In the genomic region with DNA sequence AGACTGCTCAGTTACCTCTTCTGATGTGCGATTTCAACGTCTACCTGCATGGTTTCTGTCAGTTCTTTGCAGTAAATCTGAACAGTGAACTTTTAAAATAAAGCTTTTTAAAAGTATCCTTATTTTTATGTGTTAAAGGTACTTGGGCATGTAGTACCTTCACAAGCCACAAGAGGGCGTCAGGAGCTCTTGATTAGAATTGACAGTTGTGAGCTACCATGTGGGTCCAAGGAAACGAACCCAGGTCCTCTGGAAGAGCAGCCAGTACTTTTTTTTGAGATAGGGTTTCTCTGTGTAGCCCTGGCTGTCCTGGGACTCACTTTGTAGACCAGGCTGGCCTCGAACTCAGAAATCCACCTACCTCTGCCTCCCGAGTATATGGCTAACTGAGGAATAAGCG, we compare ENCODE assay signal across 8 mouse cellular contexts.
DNase-seq lines count a peak whose midpoint lies in the region; ATAC-seq lines count a peak whose summit lies in the region.

No protein-coding gene starts in this region.

- no peak overlapping the region for H3K27ac ChIP-seq in neural tube, embryonic 15.5 days (replicated peaks)

- no peaks in the 10 kb centered on the region for H3K9me3 ChIP-seq in neural tube, embryonic 15.5 days (replicated peaks)

- no peak for ATAC-seq in neural tube, embryonic 15.5 days (ENCODE audit: low FRiP score)

- 44% methylated on average over 7 of the region's 7 CpGs for WGBS in neural tube, embryonic 15.5 days

- H3K36me3 ChIP-seq in neural tube, embryonic 15.5 days: peaks cover 60% of the 10 kb centered on the region

- H3K4me3 ChIP-seq in neural tube, embryonic 15.5 days (replicated peaks): no peak overlapping the region

- no peak overlapping the region for H3K9ac ChIP-seq in neural tube, embryonic 15.5 days (replicated peaks)

- H3K27me3 ChIP-seq in neural tube, embryonic 15.5 days (replicated peaks): no peaks in the 10 kb centered on the region

- no peaks in the 10 kb centered on the region for H3K4me1 ChIP-seq in neural tube, embryonic 15.5 days

- no peak overlapping the region for H3K4me2 ChIP-seq in neural tube, embryonic 15.5 days

- peak; percentile 26 for DNase-seq in gastrocnemius, adult 18-20 months (ENCODE audit: low spot score)
- no peak for DNase-seq in gastrocnemius, postnatal 14 days
- peak; percentile 61 for DNase-seq in neural tube, embryonic 10.5 days (ENCODE audit: extremely low spot score, low spot score)
- DNase-seq in c-Kit-positive CD71-negative TER-119-negative erythroid progenitor cells, embryonic 14.5 days (ENCODE audit: low read depth): peak; percentile 65
- peak; percentile 67 to 72 for DNase-seq in kidney, postnatal 4 days
- peak; percentile 24 for DNase-seq in retina, postnatal 7 days (ENCODE audit: low read depth, low spot score)
- DNase-seq in Muller cell, postnatal 12 days (ENCODE audit: inconsistent ontology term): no peak

- intact Hi-C loops in gastrocnemius, postnatal 14 days (cut with DNase I; ENCODE audit: low total_unique reads): loop anchor here (10.0 kb wide), 1 partner anchor 223 kb away; the partner anchor contains the start of gene N4bp2l2

Comparison
In these comparisons a context has a peak if more than half of its experiments do, and no peak if none do; other contexts are left out.
1. DNase-seq: peak in gastrocnemius, adult 18-20 months (single experiment), neural tube, embryonic 10.5 days (single experiment), c-Kit-positive CD71-negative TER-119-negative erythroid progenitor cells, embryonic 14.5 days (single experiment), kidney, postnatal 4 days (2 of 2) and retina, postnatal 7 days (single experiment); none in gastrocnemius, postnatal 14 days (single experiment) and Muller cell, postnatal 12 days (single experiment).